Mouse (Mus musculus) bone marrow macrophage, adult 2 months (primary cell): Measurements from ENCODE around the gene Srp54b.
"Not testable (repeated sequence)": the region's sequence is repeated elsewhere in the genome, so short reads cannot be mapped to it uniquely, and the experiment has no call there.

Experiments used
- CTCF ChIP-seq: IDR thresholded peaks from 2 replicates; pipeline ENCODE4 v1.5.1; 2012; ENCODE audit warnings: low read depth, mild to moderate bottlenecking, low read length, moderate library complexity
- POLR2A ChIP-seq: IDR thresholded peaks from 2 replicates; pipeline ENCODE4 v1.6.1; 2012; ENCODE audit warnings: mild to moderate bottlenecking, low read depth, low read length, borderline replicate concordance

DNA sequence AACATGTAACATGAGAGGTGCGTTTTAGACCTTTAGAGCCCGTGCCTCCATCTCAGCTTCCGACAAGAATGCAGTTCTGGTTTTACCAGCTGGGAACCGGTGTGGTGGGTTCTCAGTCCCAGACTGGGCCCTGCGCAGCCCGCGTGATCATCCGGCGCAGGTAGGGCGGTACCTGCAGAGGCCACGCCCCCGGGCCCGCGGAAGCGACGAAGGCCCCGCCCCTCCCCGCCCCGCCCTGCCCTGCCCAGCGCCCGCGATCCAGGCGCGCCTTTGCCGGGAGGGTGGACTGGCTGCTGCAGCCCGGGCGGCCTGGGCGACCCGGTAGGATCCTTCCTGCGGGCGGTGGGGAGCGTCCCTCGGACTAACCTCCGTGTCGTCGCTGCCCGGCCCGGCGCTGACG, 44.4 kb downstream of the Srp54b start, which contains the start of gene 1700047I17Rik2:
- not testable (repeated sequence) for TF ChIP-seq CTCF, POLR2A
